Mouse (Mus musculus) kidney, embryonic 15.5 days (tissue): ENCODE measurements around the gene Ppp4r3a. TPM values are rescaled to one million over a fixed set of nuclear protein-coding genes. Genes with fewer than 3 reads are reported as not detected.

ENCODE experiments used
- ATAC-seq: fragments of 200-750 bp; cut with Nextera tagmentation; replicated peaks from 2 replicates; pipeline ENCODE4 v1.8.0; 2017; ENCODE audit warnings: moderate TSS enrichment; ENCODE audit not compliant: low FRiP score
- H3K27ac ChIP-seq: fragments of 300-500 bp; sonication (generic); 2 replicates; pipeline ENCODE4 v1.5.1; 2015; ENCODE audit warnings: mild to moderate bottlenecking, inconsistent platforms
- H3K27me3 ChIP-seq: fragments of 300-500 bp; sonication (generic); 2 replicates; pipeline ENCODE4 v1.6.1; 2015; ENCODE audit warnings: inconsistent platforms
- H3K36me3 ChIP-seq: fragments of 300-500 bp; sonication (generic); 2 replicates; pipeline ENCODE4 v1.6.1; 2015; ENCODE audit warnings: inconsistent platforms
- H3K4me1 ChIP-seq: fragments of 300-500 bp; sonication (generic); 2 replicates; pipeline ENCODE4 v1.6.1; 2015; ENCODE audit warnings: inconsistent platforms
- H3K4me2 ChIP-seq: fragments of 300-500 bp; sonication (generic); 2 replicates; pipeline ENCODE4 v1.6.1; 2015; ENCODE audit warnings: moderate library complexity, mild to moderate bottlenecking, inconsistent platforms
- H3K4me3 ChIP-seq: fragments of 300-500 bp; sonication (generic); replicated peaks from 2 replicates; pipeline ENCODE4 v1.5.1; 2015; ENCODE audit warnings: mild to moderate bottlenecking, inconsistent platforms
- H3K9ac ChIP-seq: fragments of 300-500 bp; sonication (generic); 2 replicates; pipeline ENCODE4 v1.6.1; 2015; ENCODE audit warnings: mild to moderate bottlenecking, inconsistent platforms
- H3K9me3 ChIP-seq: fragments of 300-500 bp; sonication (generic); replicated peaks from 2 replicates; pipeline ENCODE4 v1.6.1; 2016; ENCODE audit warnings: inconsistent platforms
- WGBS: fragments of 180-500 bp; shearing (Covaris S2); methylation state at CpG from one replicate; pipeline ENCODE4 v1.1.7; 2015; ENCODE audit warnings: mixed read lengths; 5-methylcytosine and 5-hydroxymethylcytosine counted together
- polyA plus RNA-seq: library from polyadenylated mRNA; unstranded; fragments of >200 nt; fragmentation: Nextera tagmentation; extraction: Ambion mirVana; gene quantifications from 2 replicates; pipeline ENCODE4 v1.2.1, GENCODE M21; 2015

Ppp4r3a gene
- polyA plus RNA-seq, 1 experiment from 2014 or later = 43.5 TPM

GRCm38 (mm10) chr12:101084237-101084636 is 735 bp upstream of the Ppp4r3a start:
- Histone ChIP-seq H3K36me3 (peaks cover 10% of the 10 kb centered on the region), H3K4me3 (peak overlapping the region; percentile 100), H3K27ac (peak overlapping the region; percentile 100), H3K27me3 (no peaks in the 10 kb centered on the region), H3K9ac (peak overlapping the region; percentile 99), H3K4me2 (peak overlapping the region; percentile 78), H3K9me3 (no peaks in the 10 kb centered on the region), H3K4me1 (peaks cover 22% of the 10 kb centered on the region)
- ATAC-seq = no peak
- 7% methylated on average over 4 of the region's 4 CpGs for WGBS

DNA sequence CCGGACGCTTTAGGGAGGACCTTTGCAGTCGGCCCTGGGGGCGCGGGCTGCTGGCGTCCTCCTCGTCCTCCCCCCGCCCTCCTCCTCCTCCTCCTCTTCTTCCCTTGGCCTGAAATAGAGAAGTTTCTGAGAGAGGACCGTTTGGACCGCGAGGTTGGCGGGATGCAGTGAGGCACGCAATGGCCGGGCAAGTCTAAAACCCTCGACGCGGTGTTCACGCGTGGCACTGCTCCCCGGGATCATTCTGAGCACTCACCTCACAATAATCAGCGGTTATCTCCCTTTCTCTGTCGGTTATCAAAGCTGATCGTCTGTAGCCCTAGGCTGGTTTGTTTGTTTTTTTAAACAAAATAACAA is 315 bp upstream of the Ppp4r3a start:
- peak; percentile 76; the same call in 1 of the 2 replicates for ATAC-seq
- Histone ChIP-seq H3K27me3 (no peaks in the 10 kb centered on the region), H3K4me3 (peak overlapping the region; percentile 100), H3K36me3 (peaks cover 10% of the 10 kb centered on the region), H3K4me1 (peaks cover 22% of the 10 kb centered on the region), H3K9me3 (no peaks in the 10 kb centered on the region), H3K4me2 (peak overlapping the region; percentile 78), H3K9ac (peak overlapping the region; percentile 99), H3K27ac (peak overlapping the region; percentile 100)
- 0% methylated on average over 23 of the region's 23 CpGs for WGBS

- peak; percentile 19 for ATAC-seq
- H3K36me3 ChIP-seq = peaks cover 17% of the 10 kb centered on the region
- no peaks in the 10 kb centered on the region for H3K27me3 ChIP-seq
- peak overlapping the region; percentile 100 for H3K27ac ChIP-seq
- peaks cover 22% of the 10 kb centered on the region for H3K4me1 ChIP-seq
- H3K4me2 ChIP-seq = peak overlapping the region; percentile 78
- peak overlapping the region; percentile 100 for H3K4me3 ChIP-seq
- H3K9me3 ChIP-seq = no peaks in the 10 kb centered on the region
- peak overlapping the region; percentile 99 for H3K9ac ChIP-seq
- WGBS = under 1% methylated on average over 67 of the region's 69 CpGs
Observed at GRCm38 (mm10) chr12:101082296-101083075, 1.0 kb downstream of the Ppp4r3a start.

DNA sequence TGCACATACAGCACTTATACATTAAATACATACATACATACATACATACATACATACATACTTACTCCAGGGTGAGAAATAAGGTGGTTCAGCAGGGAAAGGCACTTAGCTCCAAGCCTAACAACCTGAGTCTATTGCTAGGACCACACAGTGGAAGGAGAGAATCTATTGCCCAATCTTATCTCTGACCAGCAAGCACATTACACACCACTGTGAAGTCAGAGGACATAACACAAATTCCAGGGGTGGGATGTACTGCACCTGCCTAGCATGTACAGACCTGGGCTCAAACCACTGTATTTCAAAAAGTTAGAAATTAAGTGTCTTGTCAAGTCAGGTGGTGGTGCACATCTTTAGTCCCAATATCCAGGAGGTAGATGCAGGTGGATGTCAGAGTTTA is 5.5 kb downstream of the Ppp4r3a start:
- no peak for ATAC-seq
- Histone ChIP-seq H3K4me1 (peaks cover 15% of the 10 kb centered on the region), H3K27ac (no peak overlapping the region), H3K9ac (no peak overlapping the region), H3K27me3 (no peaks in the 10 kb centered on the region), H3K4me2 (no peak overlapping the region), H3K9me3 (no peaks in the 10 kb centered on the region), H3K36me3 (peaks cover 38% of the 10 kb centered on the region), H3K4me3 (no peak overlapping the region)

- Histone ChIP-seq H3K9ac (no peak overlapping the region), H3K36me3 (peaks cover 29% of the 10 kb centered on the region), H3K4me2 (no peak overlapping the region), H3K9me3 (no peaks in the 10 kb centered on the region), H3K27me3 (no peaks in the 10 kb centered on the region), H3K27ac (no peak overlapping the region), H3K4me3 (no peak overlapping the region), H3K4me1 (peaks cover 3% of the 10 kb centered on the region)
- ATAC-seq = no peak
- 85% methylated on average over 3 of the region's 3 CpGs for WGBS
Observed at GRCm38 (mm10) chr12:101075433-101075832, 8.1 kb downstream of the Ppp4r3a start.

DNA sequence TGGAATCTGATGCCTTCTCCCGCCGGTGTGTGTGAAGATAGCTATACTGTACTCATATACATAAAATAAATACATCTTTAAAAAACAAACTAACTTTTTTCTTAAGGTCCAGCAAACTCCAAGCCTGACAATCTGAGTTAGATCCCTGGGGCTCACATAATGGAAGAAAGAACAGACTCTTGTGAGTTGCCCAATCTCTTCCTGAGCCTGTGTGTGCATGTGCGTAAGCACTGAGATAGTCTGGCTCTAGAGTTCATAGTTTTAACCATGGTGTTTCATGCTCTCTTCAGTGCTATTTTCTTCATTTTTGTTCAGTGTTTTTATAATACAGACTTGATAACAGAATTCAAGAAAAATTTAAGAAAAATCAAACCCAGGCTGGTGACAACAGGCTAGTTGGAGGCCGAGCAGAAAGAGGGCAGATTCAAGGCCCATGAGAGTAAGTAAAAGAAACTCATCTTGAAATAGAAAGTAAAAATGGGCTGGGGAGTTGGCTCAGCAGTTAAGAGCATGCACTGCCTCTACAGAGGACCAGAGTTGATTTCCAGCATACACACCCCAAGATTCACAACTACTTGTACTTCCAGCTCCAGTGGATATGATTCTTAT is 8.6 kb downstream of the Ppp4r3a start:
- Histone ChIP-seq H3K4me3 (no peak overlapping the region), H3K9me3 (no peaks in the 10 kb centered on the region), H3K9ac (no peak overlapping the region), H3K36me3 (peaks cover 28% of the 10 kb centered on the region), H3K4me1 (no peaks in the 10 kb centered on the region), H3K27ac (no peak overlapping the region), H3K4me2 (no peak overlapping the region), H3K27me3 (no peaks in the 10 kb centered on the region)
- 91% methylated on average over 4 of the region's 4 CpGs for WGBS
- no peak for ATAC-seq

GRCm38 (mm10) chr12:101069813-101070212 is 13.7 kb downstream of the Ppp4r3a start:
- H3K9me3 ChIP-seq = no peaks in the 10 kb centered on the region
- no peak overlapping the region for H3K4me2 ChIP-seq
- H3K9ac ChIP-seq = no peak overlapping the region
- no peak overlapping the region for H3K4me3 ChIP-seq
- peaks cover 31% of the 10 kb centered on the region for H3K36me3 ChIP-seq
- no peak overlapping the region for H3K27ac ChIP-seq
- no peak for ATAC-seq
- WGBS = 95% methylated on average over 1 of the region's 1 CpGs
- no peaks in the 10 kb centered on the region for H3K27me3 ChIP-seq
- H3K4me1 ChIP-seq = no peaks in the 10 kb centered on the region

DNA sequence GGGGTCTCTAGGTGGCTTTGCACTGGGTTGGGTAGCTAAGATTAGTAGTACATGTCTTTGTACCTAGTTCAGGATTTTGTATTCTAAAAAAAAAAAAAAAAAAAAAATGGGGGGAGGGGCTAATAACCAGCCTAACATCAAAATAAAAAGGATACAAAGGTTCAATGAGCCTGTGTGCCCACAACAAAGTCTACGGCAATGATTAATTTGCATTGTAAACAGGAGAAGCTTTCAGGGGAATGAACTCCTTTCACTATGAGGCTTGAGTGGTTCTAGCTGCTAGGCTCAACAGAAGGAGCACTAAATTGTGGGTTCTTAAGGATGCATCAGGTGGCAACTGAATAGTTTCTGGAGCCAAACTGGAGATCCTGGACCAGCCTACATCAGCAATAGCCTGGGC is 17.2 kb downstream of the Ppp4r3a start:
- ATAC-seq = no peak
- Histone ChIP-seq H3K4me2 (no peak overlapping the region), H3K36me3 (peaks cover 63% of the 10 kb centered on the region), H3K9ac (no peak overlapping the region), H3K4me1 (no peaks in the 10 kb centered on the region), H3K4me3 (no peak overlapping the region), H3K9me3 (no peaks in the 10 kb centered on the region), H3K27me3 (no peaks in the 10 kb centered on the region), H3K27ac (no peak overlapping the region)
- 88% methylated on average over 1 of the region's 1 CpGs for WGBS

DNA sequence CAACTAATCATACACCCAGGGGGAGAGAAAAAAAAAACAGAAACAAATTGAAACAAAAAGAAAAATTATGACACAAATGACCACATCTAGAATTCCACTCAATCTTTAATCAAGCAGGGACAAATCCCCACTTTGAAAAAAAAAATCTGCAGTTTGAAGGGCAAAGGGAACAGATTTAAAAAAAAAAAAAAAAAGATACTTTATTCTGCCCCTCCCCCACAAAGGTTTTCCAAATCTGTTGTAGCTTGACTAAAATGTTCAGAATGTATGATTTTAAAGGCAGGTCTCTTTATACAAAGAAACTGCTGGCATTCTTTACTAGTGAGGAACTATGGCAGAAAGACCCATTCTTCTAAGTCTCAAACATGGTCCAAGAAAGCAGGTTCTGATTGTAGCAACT is 43.5 kb downstream of the Ppp4r3a start:
- no peaks in the 10 kb centered on the region for H3K27me3 ChIP-seq
- no peak overlapping the region for H3K9ac ChIP-seq
- no peaks in the 10 kb centered on the region for H3K4me1 ChIP-seq
- H3K9me3 ChIP-seq = no peaks in the 10 kb centered on the region
- no peak overlapping the region for H3K4me2 ChIP-seq
- H3K27ac ChIP-seq = no peak overlapping the region
- ATAC-seq = no peak
- H3K36me3 ChIP-seq = peaks cover 65% of the 10 kb centered on the region
- H3K4me3 ChIP-seq = no peak overlapping the region

- ATAC-seq = peak; percentile 92
- peaks cover 47% of the 10 kb centered on the region for H3K4me1 ChIP-seq
- under 1% methylated on average over 51 of the region's 56 CpGs for WGBS
- peak within 1 kb of the TSS; percentile 69 for H3K4me3 ChIP-seq
- H3K9ac ChIP-seq = peak within 1 kb of the TSS; percentile 68
- H3K36me3 ChIP-seq = no peaks in the 10 kb centered on the region
- peak within 1 kb of the TSS; percentile 95 for H3K4me2 ChIP-seq
- peak within 1 kb of the TSS; percentile 94 for H3K27ac ChIP-seq
- H3K9me3 ChIP-seq = no peaks in the 10 kb centered on the region
- H3K27me3 ChIP-seq = peaks cover 9% of the 10 kb centered on the region
Observed at GRCm38 (mm10) chr12:101028954-101029731, 54.4 kb downstream of the Ppp4r3a start, which contains the start of gene Ccdc88c. Gene Ccdc88c, minus strand, starts transcription at chr12:101029056.

GRCm38 (mm10) chr12:101028247-101028953 is 55.1 kb downstream of the Ppp4r3a start:
- Histone ChIP-seq H3K36me3 (no peaks in the 10 kb centered on the region), H3K4me2 (peak overlapping the region; percentile 95), H3K4me1 (peaks cover 53% of the 10 kb centered on the region), H3K27me3 (peaks cover 9% of the 10 kb centered on the region), H3K9me3 (no peaks in the 10 kb centered on the region), H3K9ac (peak overlapping the region; percentile 68), H3K27ac (peak overlapping the region; percentile 94), H3K4me3 (peak overlapping the region; percentile 69)
- peak; percentile 30 for ATAC-seq
- WGBS = under 1% methylated on average over 58 of the region's 67 CpGs
